Mouse (Mus musculus): ENCODE data around the gene Lce1l. TPM values are rescaled to one million over a fixed set of nuclear protein-coding genes. Genes with fewer than 3 reads are reported as not detected.

The Lce1l gene
- polyA plus RNA-seq (2021; fragmentation: Nextera tagmentation) = not detected in 2 replicates
- long read RNA-seq, experiment 1 = 0 reads
- long read RNA-seq, experiment 2 = 0 reads

DNA sequence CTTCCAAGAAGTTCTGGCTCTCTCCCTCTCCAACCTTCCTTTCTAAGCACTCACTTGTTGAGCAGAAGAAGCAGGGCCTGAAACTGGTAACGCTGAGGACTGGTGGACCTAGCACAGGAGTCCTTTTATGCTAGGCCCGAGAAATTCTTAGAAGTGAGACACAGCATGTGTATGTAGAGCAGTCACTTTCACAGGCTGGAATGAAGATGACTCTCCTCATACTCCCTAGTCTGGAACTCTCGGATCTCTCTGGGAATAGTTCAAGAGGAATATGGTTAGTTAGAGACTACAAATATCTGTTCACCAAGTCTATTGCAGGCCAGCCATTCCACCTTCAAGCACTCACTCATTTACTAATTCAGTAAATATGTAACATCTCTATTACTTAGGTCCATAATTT is at the start of gene Lce1l:
Lce1l (minus strand) TSS at position 101 of the 400 bp plus-strand sequence.

DNA sequence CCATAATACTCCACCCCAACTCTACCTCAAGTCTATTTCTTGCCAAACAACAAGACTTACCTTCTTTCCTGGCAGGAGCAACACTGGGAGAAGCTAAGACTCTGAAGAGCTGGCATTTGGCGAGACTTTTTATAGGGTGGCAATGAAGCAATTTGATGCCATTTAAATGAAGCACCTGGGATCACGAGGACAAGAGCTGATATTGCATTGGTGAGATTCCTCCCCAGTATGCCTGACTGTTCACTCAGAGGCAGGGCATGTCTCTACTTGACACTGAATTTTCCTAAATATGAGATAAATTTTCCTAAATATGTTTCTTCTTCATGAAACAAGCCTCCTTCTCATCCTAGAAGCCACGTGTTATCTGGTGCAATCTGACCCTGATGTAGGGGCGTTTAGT is 19.0 kb upstream of the Lce1l start, which contains the start of gene 2310050C09Rik:
2310050C09Rik (minus strand) TSS at position 101 of the 400 bp plus-strand sequence.

DNA sequence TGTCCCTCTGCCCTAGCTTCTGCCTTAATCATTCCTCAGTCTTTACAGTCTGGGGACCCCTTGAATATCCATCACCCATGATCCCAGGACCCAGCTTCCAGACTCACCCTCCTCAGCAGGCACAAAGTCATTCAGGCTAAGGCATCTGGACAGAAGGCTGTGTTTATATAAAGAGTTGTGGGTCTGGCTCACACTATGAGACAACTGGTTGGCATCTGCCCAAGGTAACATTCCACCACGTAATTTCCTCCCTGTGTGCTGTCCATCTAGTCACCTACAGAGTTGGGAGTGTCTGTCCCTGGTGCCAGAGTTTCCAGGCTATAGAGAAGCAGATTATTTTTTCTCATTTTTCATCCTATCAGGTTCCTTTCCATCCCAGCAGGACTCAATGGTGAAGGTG is 24.0 kb downstream of the Lce1l start, which contains the start of gene Kprp:
Kprp (minus strand) TSS at position 140 of the 400 bp plus-strand sequence.

DNA sequence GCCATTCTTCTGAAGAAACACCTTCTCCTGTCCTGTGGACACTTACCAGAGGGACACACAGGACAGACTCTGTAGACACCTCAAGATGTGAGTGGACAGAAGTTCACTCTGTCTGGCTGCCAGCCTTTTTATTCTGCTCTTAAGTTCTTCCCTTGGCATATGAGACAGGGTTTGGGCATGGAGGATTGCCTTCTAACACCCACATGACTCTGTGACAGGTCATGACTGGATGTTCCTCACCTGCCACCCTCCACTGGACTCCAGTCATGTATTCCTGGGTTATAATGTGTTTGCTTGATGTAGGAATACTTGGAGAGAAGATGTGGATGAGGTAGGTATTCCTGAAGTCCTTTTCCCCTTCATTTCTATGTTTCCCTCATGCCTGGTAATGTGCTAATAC is 43.3 kb downstream of the Lce1l start, which contains the start of gene Lce1k:
Lce1k (minus strand) TSS at position 101 of the 400 bp plus-strand sequence.

Other genes with a start within 250 kb of the Lce1l start
- not detected in 2 replicates for gene 2210017I01Rik, start 243.8 kb downstream of the Lce1l start, polyA plus RNA-seq (2021; fragmentation: Nextera tagmentation)
- gene Lce6a, start 229.6 kb downstream of the Lce1l start, polyA plus RNA-seq (2021; fragmentation: Nextera tagmentation) = not detected in 2 replicates
- gene Lce1a1, start 203.0 kb downstream of the Lce1l start, polyA plus RNA-seq (2021; fragmentation: Nextera tagmentation) = not detected in 2 replicates
- gene Lce1b, start 194.4 kb downstream of the Lce1l start, polyA plus RNA-seq (2021; fragmentation: Nextera tagmentation) = not detected in 2 replicates
- gene Lce1a2, start 181.0 kb downstream of the Lce1l start, polyA plus RNA-seq (2021; fragmentation: Nextera tagmentation) = not detected in 2 replicates
- not detected in 2 replicates for gene Lce1c, start 172.0 kb downstream of the Lce1l start, polyA plus RNA-seq (2021; fragmentation: Nextera tagmentation)
- not detected in 2 replicates for gene Lce1d, start 164.1 kb downstream of the Lce1l start, polyA plus RNA-seq (2021; fragmentation: Nextera tagmentation)
- gene Lce1e, start 142.2 kb downstream of the Lce1l start, polyA plus RNA-seq (2021; fragmentation: Nextera tagmentation) = not detected in 2 replicates
- not detected in 2 replicates for gene Lce1f, start 130.9 kb downstream of the Lce1l start, polyA plus RNA-seq (2021; fragmentation: Nextera tagmentation)
- gene Gm38119, start 112.2 kb downstream of the Lce1l start, polyA plus RNA-seq (2021; fragmentation: Nextera tagmentation) = not detected in 2 replicates
- gene Lce1g, start 98.9 kb downstream of the Lce1l start, polyA plus RNA-seq (2021; fragmentation: Nextera tagmentation) = not detected in 2 replicates
- gene Lce1h, start 86.2 kb downstream of the Lce1l start, polyA plus RNA-seq (2021; fragmentation: Nextera tagmentation) = not detected in 2 replicates
- not detected in 2 replicates for gene Lce1i, start 72.4 kb downstream of the Lce1l start, polyA plus RNA-seq (2021; fragmentation: Nextera tagmentation)
- gene Lce1j, start 60.8 kb downstream of the Lce1l start, polyA plus RNA-seq (2021; fragmentation: Nextera tagmentation) = not detected in 2 replicates
- not detected in 2 replicates for gene Lce1k, start 43.4 kb downstream of the Lce1l start, polyA plus RNA-seq (2021; fragmentation: Nextera tagmentation)
- gene Kprp, start 24.0 kb downstream of the Lce1l start, polyA plus RNA-seq (2021; fragmentation: Nextera tagmentation) = not detected in 2 replicates
- gene 2310050C09Rik, start 18.9 kb upstream of the Lce1l start, polyA plus RNA-seq (2021; fragmentation: Nextera tagmentation) = not detected in 2 replicates
- gene Lce3a, start 74.9 kb upstream of the Lce1l start, polyA plus RNA-seq (2021; fragmentation: Nextera tagmentation) = not detected in 2 replicates
- gene Lce3b, start 81.7 kb upstream of the Lce1l start, polyA plus RNA-seq (2021; fragmentation: Nextera tagmentation) = not detected in 2 replicates
- not detected in 2 replicates for gene Lce3c, start 93.2 kb upstream of the Lce1l start, polyA plus RNA-seq (2021; fragmentation: Nextera tagmentation)
- gene Lce3d, start 106.1 kb upstream of the Lce1l start, polyA plus RNA-seq (2021; fragmentation: Nextera tagmentation) = not detected in 2 replicates
- not detected in 2 replicates for gene Lce3e, start 115.8 kb upstream of the Lce1l start, polyA plus RNA-seq (2021; fragmentation: Nextera tagmentation)
- not detected in 2 replicates for gene Lce3f, start 140.9 kb upstream of the Lce1l start, polyA plus RNA-seq (2021; fragmentation: Nextera tagmentation)
- gene Crct1, start 164.4 kb upstream of the Lce1l start, polyA plus RNA-seq (2021; fragmentation: Nextera tagmentation) = not detected in 2 replicates
- not detected in 2 replicates for gene Lce1m, start 167.8 kb upstream of the Lce1l start, polyA plus RNA-seq (2021; fragmentation: Nextera tagmentation)
- not detected in 2 replicates for gene Gm4858, start 217.5 kb upstream of the Lce1l start, polyA plus RNA-seq (2021; fragmentation: Nextera tagmentation)

All from left cerebral cortex, adult 6 months (tissue).